Mouse (Mus musculus) liver, postnatal 0 days (tissue): ENCODE results near the gene 2410137M14Rik. TPM values are rescaled to one million over a fixed set of nuclear protein-coding genes. Genes with fewer than 3 reads are reported as not detected.

Experiments used
- ATAC-seq: fragments of 200-750 bp; cut with Nextera tagmentation; 2 replicates; pipeline ENCODE4 v1.8.0; 2017; ENCODE audit warnings: mild to moderate bottlenecking, moderate library complexity
- DNase-seq: peaks from one replicate; pipeline ENCODE4 v3.0.0-alpha.2; 2016
- H3K27ac ChIP-seq: fragments of 300-500 bp; sonication (generic); 2 replicates; pipeline ENCODE4 v1.5.1; 2014; ENCODE audit warnings: antibody characterized with exemption, moderate library complexity, mild to moderate bottlenecking, low read depth
- H3K27me3 ChIP-seq: fragments of 300-500 bp; sonication (generic); 2 replicates; pipeline ENCODE4 v1.6.1; 2014; ENCODE audit warnings: low read length, control low read depth, mixed read lengths; ENCODE audit not compliant: insufficient read depth
- H3K36me3 ChIP-seq: fragments of 300-500 bp; sonication (generic); replicated peaks from 2 replicates; pipeline ENCODE4 v1.6.1; 2014; ENCODE audit warnings: mild to moderate bottlenecking, control low read depth, low read length, moderate library complexity, mixed read lengths; ENCODE audit not compliant: insufficient read depth
- H3K4me1 ChIP-seq: fragments of 300-500 bp; sonication (generic); 2 replicates; pipeline ENCODE4 v1.6.1; 2014; ENCODE audit warnings: antibody characterized with exemption, mild to moderate bottlenecking, control low read depth; ENCODE audit not compliant: insufficient read depth
- H3K4me2 ChIP-seq: fragments of 300-500 bp; sonication (generic); 2 replicates; pipeline ENCODE4 v1.6.1; 2014; ENCODE audit warnings: low read depth, mild to moderate bottlenecking, low read length, moderate library complexity, mixed read lengths
- H3K4me3 ChIP-seq: fragments of 300-500 bp; sonication (generic); 2 replicates; pipeline ENCODE4 v1.5.1; 2014; ENCODE audit warnings: low read depth, low read length
- H3K9ac ChIP-seq: fragments of 300-500 bp; sonication (generic); replicated peaks from 2 replicates; pipeline ENCODE4 v1.6.1; 2014; ENCODE audit warnings: mild to moderate bottlenecking, moderate library complexity
- H3K9me3 ChIP-seq: fragments of 300-500 bp; sonication (generic); 2 replicates; pipeline ENCODE4 v1.6.1; 2016; ENCODE audit warnings: mild to moderate bottlenecking, control low read depth, low read length, mixed read lengths
- CTCF ChIP-seq: sonication (generic); IDR thresholded peaks from 2 replicates; pipeline ENCODE4 v1.5.1; 2016; ENCODE audit warnings: antibody characterized with exemption, low read depth
- EP300 ChIP-seq: IDR thresholded peaks from 2 replicates; pipeline ENCODE4 v1.6.1; 2016; ENCODE audit warnings: antibody characterized with exemption, low read depth, mild to moderate bottlenecking
- WGBS: fragments of 180-500 bp; shearing (Covaris S2); extraction: QIAGEN DNeasy Blood & Tissue Kit; methylation state at CpG from one replicate; pipeline ENCODE4 v1.1.7; 2014; ENCODE audit not compliant: insufficient replicate concordance; 5-methylcytosine and 5-hydroxymethylcytosine counted together
- polyA plus RNA-seq: library from polyadenylated mRNA; unstranded; fragments of >200 nt; fragmentation: Nextera tagmentation; extraction: Ambion mirVana; gene quantifications from 2 replicates; pipeline ENCODE4 v1.2.1, GENCODE M21; 2015

2410137M14Rik gene
- polyA plus RNA-seq, 1 experiment from 2014 or later, result not detected

DNA sequence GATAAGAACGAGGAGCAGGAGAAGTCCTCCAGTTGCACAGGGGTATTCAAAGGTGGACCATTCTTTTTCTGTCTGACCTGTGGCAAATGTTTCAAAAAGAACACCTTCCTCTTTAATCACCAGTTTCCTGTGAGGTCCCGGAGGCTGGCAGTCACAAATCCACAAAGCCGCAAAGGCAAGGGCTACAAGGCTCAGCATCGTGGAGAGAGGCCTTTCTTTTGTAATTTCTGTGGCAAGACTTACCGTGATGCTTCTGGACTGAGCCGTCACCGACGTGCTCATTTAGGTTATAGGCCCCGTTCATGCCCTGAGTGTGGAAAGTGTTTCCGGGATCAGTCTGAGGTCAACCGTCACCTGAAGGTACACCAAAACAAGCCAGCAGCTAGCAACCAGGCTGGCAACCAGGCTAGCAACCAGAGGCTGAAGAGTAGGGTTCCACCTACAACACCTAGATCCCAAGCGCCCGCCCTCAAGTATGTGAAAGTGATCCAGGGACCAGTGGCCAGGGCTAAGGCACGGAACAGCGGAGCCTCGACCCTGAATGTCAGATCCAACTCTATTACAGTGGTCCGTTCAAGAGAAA lies 28.5 kb upstream of the 2410137M14Rik start:
- no peak overlapping the region for H3K9ac ChIP-seq
- TF ChIP-seq CTCF (no peak), EP300 (no peak)
- no peaks in the 10 kb centered on the region for H3K27me3 ChIP-seq
- H3K4me2 ChIP-seq, result no peak overlapping the region
- ATAC-seq (no peak), DNase-seq (no peak)
- no peak overlapping the region for H3K27ac ChIP-seq
- no peaks in the 10 kb centered on the region for H3K36me3 ChIP-seq
- H3K4me3 ChIP-seq, result no peak overlapping the region
- WGBS, result 62% methylated on average over 17 of the region's 17 CpGs
- no peaks in the 10 kb centered on the region for H3K4me1 ChIP-seq
- no peaks in the 10 kb centered on the region for H3K9me3 ChIP-seq

DNA sequence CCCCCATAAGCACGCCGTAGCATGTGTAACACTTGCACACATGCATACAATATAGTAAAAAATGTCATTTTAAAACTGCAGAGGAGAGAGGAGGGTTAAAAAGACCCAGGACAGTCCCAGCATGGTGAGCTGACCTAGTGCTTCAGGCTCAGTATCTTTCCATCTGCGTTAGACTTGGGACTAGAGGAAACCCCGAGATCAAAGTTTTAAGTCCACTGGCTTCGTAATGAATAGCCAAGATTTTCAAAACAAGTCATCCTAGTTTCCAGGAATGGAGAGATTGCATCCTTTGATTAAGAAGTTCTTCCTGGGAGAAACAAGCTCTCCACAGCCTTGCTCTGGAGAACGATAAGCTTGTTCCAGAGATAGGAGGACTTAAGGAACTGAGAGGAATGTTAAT lies 27.1 kb upstream of the 2410137M14Rik start:
- DNase-seq, result no peak
- H3K27ac ChIP-seq, result no peak overlapping the region
- H3K9ac ChIP-seq, result no peak overlapping the region
- H3K36me3 ChIP-seq, result no peaks in the 10 kb centered on the region
- H3K27me3 ChIP-seq, result 0 out of 2 replicates have a peak, but pooled peaks cover under 1% of the 10 kb centered on the region
- H3K9me3 ChIP-seq, result no peaks in the 10 kb centered on the region
- no peak overlapping the region for H3K4me2 ChIP-seq
- no peaks in the 10 kb centered on the region for H3K4me1 ChIP-seq
- WGBS, result 75% methylated on average over 6 of the region's 6 CpGs
- no peak overlapping the region for H3K4me3 ChIP-seq
- ATAC-seq, result no peak
- no peak for TF ChIP-seq CTCF
- no peak for TF ChIP-seq EP300

DNA sequence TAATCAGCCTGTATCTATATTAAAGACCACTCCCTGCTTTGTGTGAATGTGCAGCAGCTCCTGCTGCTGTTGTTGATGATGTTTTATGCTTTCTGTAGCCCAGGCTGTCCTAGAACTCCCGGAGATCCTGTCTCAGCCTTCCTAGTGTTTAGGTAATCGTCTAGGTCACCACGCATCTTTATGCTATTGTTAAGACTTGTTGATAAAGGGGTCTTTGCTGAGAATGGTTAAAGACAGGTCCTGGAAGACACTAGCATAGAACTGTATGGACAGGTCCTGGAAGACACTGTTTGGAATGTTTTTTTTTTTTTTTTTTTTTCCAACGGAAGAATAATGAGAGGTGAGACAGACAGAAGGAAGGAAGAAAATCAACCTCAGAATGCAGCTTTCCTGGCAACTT lies 22.3 kb upstream of the 2410137M14Rik start:
- WGBS, result 53% methylated on average over 4 of the region's 4 CpGs
- Histone ChIP-seq H3K36me3 (no peaks in the 10 kb centered on the region), H3K9ac (no peak overlapping the region), H3K27me3 (peaks cover 9% of the 10 kb centered on the region), H3K4me3 (no peak overlapping the region), H3K4me1 (peaks cover 6% of the 10 kb centered on the region), H3K27ac (no peak overlapping the region), H3K9me3 (no peaks in the 10 kb centered on the region), H3K4me2 (peak overlapping the region; percentile 75)
- TF ChIP-seq CTCF (no peak), EP300 (no peak)
- no peak for ATAC-seq
- no peak for DNase-seq

DNA sequence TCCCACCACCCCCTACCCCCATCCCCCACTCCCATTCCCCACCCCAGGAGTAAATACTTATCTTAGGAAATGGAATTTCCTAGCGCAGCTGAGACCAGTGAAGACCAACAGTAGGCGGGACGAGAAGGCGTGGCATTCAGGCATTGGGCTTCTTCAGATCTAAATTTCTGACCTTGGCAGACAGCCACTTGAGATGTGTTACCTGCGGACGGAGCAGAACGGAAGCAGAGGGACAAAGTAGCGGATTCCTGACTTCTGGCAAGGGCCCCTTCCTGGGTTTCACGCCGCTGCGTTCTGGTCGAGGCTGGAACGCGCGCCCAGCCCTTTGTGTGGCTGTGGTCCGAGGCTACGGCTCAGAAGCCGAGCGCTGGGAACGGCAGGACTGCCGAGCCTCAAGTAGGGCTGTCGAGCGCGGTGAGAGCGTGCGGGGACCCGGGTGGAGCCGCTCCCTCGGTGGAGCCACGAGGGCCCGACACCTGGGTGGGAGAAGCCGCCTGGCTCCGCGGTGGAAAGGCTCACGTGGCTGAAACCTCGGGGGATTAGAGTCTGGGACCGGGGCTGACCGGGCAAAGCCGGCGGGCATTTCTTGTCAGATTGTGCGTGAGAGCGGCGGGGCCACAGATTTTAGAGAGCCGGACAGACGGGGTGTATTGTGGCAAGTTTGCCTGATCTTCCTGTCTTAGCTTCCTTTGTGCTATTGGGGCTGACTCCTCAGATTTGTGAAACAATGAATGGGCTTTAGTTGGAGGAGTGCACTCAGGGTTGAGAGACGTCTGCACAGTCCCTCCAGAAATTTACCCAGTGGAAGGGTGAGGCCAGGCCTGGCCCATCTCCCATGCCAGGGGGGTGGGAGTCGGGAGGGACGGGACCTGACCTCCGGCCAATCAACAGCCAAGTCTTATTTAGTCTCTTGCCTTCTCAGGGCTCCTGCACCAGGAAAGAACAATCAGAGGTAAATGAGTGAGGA lies 21.6 kb upstream of the 2410137M14Rik start:
- TF ChIP-seq CTCF (no peak), EP300 (no peak)
- H3K9ac ChIP-seq, result peak overlapping the region; percentile 54
- H3K4me3 ChIP-seq, result peak overlapping the region; percentile 48
- WGBS, result 2% methylated on average over 49 of the region's 49 CpGs
- H3K4me1 ChIP-seq, result peaks cover 6% of the 10 kb centered on the region
- DNase-seq, result peak; percentile 32
- peak overlapping the region; percentile 51 for H3K27ac ChIP-seq
- H3K9me3 ChIP-seq, result no peaks in the 10 kb centered on the region
- ATAC-seq, result peak; percentile 54
- H3K27me3 ChIP-seq, result peaks cover 9% of the 10 kb centered on the region
- peak overlapping the region; percentile 75 for H3K4me2 ChIP-seq
- no peaks in the 10 kb centered on the region for H3K36me3 ChIP-seq

DNA sequence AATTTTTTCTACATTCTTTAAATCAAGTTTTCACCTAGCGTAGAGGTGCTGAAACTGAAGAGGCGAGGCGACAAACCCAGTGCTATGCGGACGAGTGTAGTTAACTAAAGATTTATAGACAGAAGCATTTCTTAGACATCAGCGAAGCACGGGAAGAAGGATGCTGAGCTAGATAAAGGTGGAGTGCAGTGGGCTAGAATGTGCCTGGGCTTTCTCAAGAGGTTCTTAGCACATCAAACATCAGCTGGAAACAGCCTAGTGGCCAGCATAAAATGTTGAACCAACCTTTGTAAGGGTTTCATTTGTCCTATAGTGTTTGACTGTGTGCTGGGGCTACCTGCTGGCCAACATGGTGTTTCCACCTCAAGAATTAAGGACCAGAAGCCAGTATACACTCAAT lies 19.8 kb upstream of the 2410137M14Rik start, which contains the start of gene Zfp57:
Zfp57 (plus strand) TSS at position 301 of the 400 bp plus-strand sequence.
- Histone ChIP-seq H3K27ac (no peak within 1 kb of the TSS), H3K36me3 (no peaks in the 10 kb centered on the region), H3K27me3 (peaks cover 9% of the 10 kb centered on the region), H3K4me2 (no peak within 1 kb of the TSS), H3K4me3 (no peak within 1 kb of the TSS), H3K9me3 (no peaks in the 10 kb centered on the region), H3K9ac (no peak within 1 kb of the TSS), H3K4me1 (peaks cover 6% of the 10 kb centered on the region)
- ATAC-seq (no peak), DNase-seq (no peak)
- WGBS, result 86% methylated on average over 7 of the region's 7 CpGs
- TF ChIP-seq EP300 (no peak), CTCF (no peak)

DNA sequence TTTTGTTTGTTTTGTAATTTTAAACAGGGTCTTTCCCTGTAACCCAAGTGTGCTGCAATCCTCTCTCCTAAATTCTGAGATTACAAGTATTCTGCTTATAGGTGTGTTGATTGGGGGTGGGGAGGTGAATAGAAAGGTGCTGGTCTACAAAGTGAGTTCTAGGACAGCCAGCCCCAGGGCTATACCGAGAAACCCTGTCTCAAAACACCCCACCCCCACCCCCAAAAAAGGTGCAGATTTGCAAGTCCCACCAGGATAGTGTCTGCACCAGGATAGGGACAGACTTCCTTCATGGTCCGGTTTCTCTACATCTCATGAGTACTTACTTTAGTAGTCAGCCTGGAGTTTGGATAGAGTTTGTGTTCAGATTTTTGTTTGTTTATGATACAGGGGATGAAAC lies 17.4 kb upstream of the 2410137M14Rik start:
- no peaks in the 10 kb centered on the region for H3K36me3 ChIP-seq
- 70% methylated on average over 2 of the region's 2 CpGs for WGBS
- DNase-seq (no peak), ATAC-seq (no peak)
- peaks cover 6% of the 10 kb centered on the region for H3K4me1 ChIP-seq
- H3K9me3 ChIP-seq, result no peaks in the 10 kb centered on the region
- TF ChIP-seq CTCF (no peak), EP300 (no peak)
- H3K4me3 ChIP-seq, result no peak overlapping the region
- peaks cover 9% of the 10 kb centered on the region for H3K27me3 ChIP-seq
- H3K9ac ChIP-seq, result no peak overlapping the region
- H3K27ac ChIP-seq, result no peak overlapping the region
- H3K4me2 ChIP-seq, result no peak overlapping the region
